Mouse (Mus musculus) myocyte (in vitro differentiated cells): ENCODE measurements around the gene Pafah1b3. TPM values are rescaled to one million over a fixed set of nuclear protein-coding genes. Genes with fewer than 3 reads are reported as not detected.

Experiments used
- H3K27me3 ChIP-seq: one replicate; pipeline ENCODE4 v1.6.1; 2011; ENCODE audit not compliant: control insufficient read depth, insufficient read depth, insufficient read length
- H3K36me3 ChIP-seq: one replicate; pipeline ENCODE4 v1.6.1; 2011; ENCODE audit not compliant: control insufficient read depth, insufficient read depth
- H3K4me2 ChIP-seq: one replicate; pipeline ENCODE4 v1.6.1; 2011; ENCODE audit warnings: low read depth, control low read depth
- H3K4me3 ChIP-seq: one replicate; pipeline ENCODE4 v1.5.1; 2011; ENCODE audit warnings: mild to moderate bottlenecking, control low read depth, moderate library complexity
- H3K79me2 ChIP-seq: one replicate; pipeline ENCODE4 v1.6.1; 2011; ENCODE audit not compliant: control insufficient read depth, insufficient read depth
- H3ac ChIP-seq: one replicate; pipeline ENCODE4 v1.6.1; 2011; ENCODE audit not compliant: control insufficient read depth, insufficient read length
- CEBPB ChIP-seq: IDR thresholded peaks from 2 replicates; pipeline ENCODE4 v1.6.1; 2011; ENCODE audit warnings: mild to moderate bottlenecking, moderate library complexity; ENCODE audit not compliant: poor library complexity, insufficient read depth, severe bottlenecking
- E2F4 ChIP-seq: IDR thresholded peaks from one replicate; pipeline ENCODE4 v1.6.1; 2011; ENCODE audit warnings: mild to moderate bottlenecking, control low read depth, moderate library complexity; ENCODE audit not compliant: insufficient read depth
- MAX ChIP-seq: IDR thresholded peaks from one replicate; pipeline ENCODE4 v1.6.1; 2011; ENCODE audit warnings: low read depth, mild to moderate bottlenecking, control low read depth
- MYOD1 ChIP-seq, 3 experiments: IDR thresholded peaks; one replicate each; pipeline ENCODE4 v1.6.1; 2011; ENCODE audit warnings: control low read depth in 2 of 3, low read depth in 2 of 3, mild to moderate bottlenecking in 2 of 3, moderate library complexity in 1 of 3; ENCODE audit not compliant: insufficient read length in 2 of 3, control insufficient read depth in 1 of 3
- MYOG ChIP-seq, 3 experiments: IDR thresholded peaks; one replicate each; pipeline ENCODE4 v1.6.1; 2011; ENCODE audit warnings: control low read depth in 2 of 3, low read depth in 2 of 3, mild to moderate bottlenecking in 2 of 3; ENCODE audit not compliant: insufficient read length in 2 of 3, control insufficient read depth in 1 of 3, insufficient read depth in 1 of 3
- POLR2A ChIP-seq: IDR thresholded peaks from one replicate; pipeline ENCODE4 v1.6.1; 2011; ENCODE audit warnings: low read depth, mild to moderate bottlenecking, control low read depth, moderate library complexity; ENCODE audit not compliant: insufficient read length
- POLR2AphosphoS2 ChIP-seq: IDR thresholded peaks from one replicate; pipeline ENCODE4 v1.6.1; 2011; ENCODE audit warnings: low read depth, control low read depth; ENCODE audit not compliant: insufficient read length
- REST ChIP-seq: IDR thresholded peaks from one replicate; pipeline ENCODE4 v1.6.1; 2011; ENCODE audit warnings: mild to moderate bottlenecking, control low read depth, moderate library complexity; ENCODE audit not compliant: insufficient read depth, insufficient read length
- SRF ChIP-seq: IDR thresholded peaks from one replicate; pipeline ENCODE4 v1.6.1; 2011; ENCODE audit warnings: low read depth; ENCODE audit not compliant: control insufficient read depth, insufficient read length
- TCF12 ChIP-seq: IDR thresholded peaks from one replicate; pipeline ENCODE4 v1.6.1; 2011; ENCODE audit warnings: mild to moderate bottlenecking, control low read depth; ENCODE audit not compliant: poor library complexity, insufficient read depth, severe bottlenecking
- TCF3 ChIP-seq: IDR thresholded peaks from one replicate; pipeline ENCODE4 v1.6.1; 2011; ENCODE audit warnings: low read depth, control low read depth; ENCODE audit not compliant: insufficient read length
- USF1 ChIP-seq: IDR thresholded peaks from one replicate; pipeline ENCODE4 v1.6.1; 2011; ENCODE audit warnings: low read depth, mild to moderate bottlenecking, control low read depth, moderate library complexity
- polyA plus RNA-seq: library from polyadenylated mRNA; unstranded; fragments of >200 nt; fragmentation: generic; extraction: Trizol; gene quantifications from one replicate; pipeline ENCODE4 v1.2.1, GENCODE M21; 2012; ENCODE audit warnings: missing spikeins

Gene Pafah1b3
- polyA plus RNA-seq, 1 experiment: 54.0 TPM

- H3K4me3 ChIP-seq: no peak overlapping the region
These were observed 22.1 kb downstream of the Pafah1b3 start for GRCm38 (mm10) chr7:25275555-25276298.

GRCm38 (mm10) chr7:25274996-25275395 lies 22.8 kb downstream of the Pafah1b3 start:
- TF ChIP-seq TCF3: no peak
- no peak for TF ChIP-seq USF1
- TF ChIP-seq REST: no peak
- no peak for TF ChIP-seq POLR2A
- no peak for TF ChIP-seq POLR2AphosphoS2
- no peak for TF ChIP-seq TCF12
- TF ChIP-seq MYOG (IDR thresholded peaks at IDR 0.05; ENCODE audit: control insufficient read depth in 1 of 3, insufficient read depth in 1 of 3, insufficient read length in 2 of 3, low read depth in 2 of 3): no peak
- TF ChIP-seq SRF: no peak
- no peak for TF ChIP-seq E2F4
- no peak for TF ChIP-seq CEBPB
- Histone ChIP-seq H3ac (no peak overlapping the region), H3K4me2 (peak overlapping the region; percentile 68), H3K79me2 (peaks cover 9% of the 10 kb centered on the region), H3K4me3 (no peak overlapping the region), H3K36me3 (no peaks in the 10 kb centered on the region), H3K27me3 (no peaks in the 10 kb centered on the region)

More at GRCm38 (mm10) chr7:25275555-25276298, 22.1 kb downstream of the Pafah1b3 start:
- H3K79me2 ChIP-seq: peaks cover 8% of the 10 kb centered on the region
- TF ChIP-seq MYOD1 (IDR thresholded peaks at IDR 0.05; ENCODE audit: control insufficient read depth in 1 of 3, insufficient read length in 2 of 3, low read depth in 2 of 3) (peak in 2 of 3 experiments; percentile 82 to 94), POLR2A (peak; percentile 33), MYOG (IDR thresholded peaks at IDR 0.05; ENCODE audit: control insufficient read depth in 1 of 3, insufficient read depth in 1 of 3, insufficient read length in 2 of 3, low read depth in 2 of 3) (peak in 2 of 3 experiments; percentile 82 to 96), E2F4 (no peak)
- no peaks in the 10 kb centered on the region for H3K36me3 ChIP-seq
- H3ac ChIP-seq: no peak overlapping the region
- H3K4me2 ChIP-seq: peak overlapping the region; percentile 68
- no peaks in the 10 kb centered on the region for H3K27me3 ChIP-seq

- peak; percentile 52 for TF ChIP-seq POLR2A
- peak in 1 of 3 experiments; percentile 37 for TF ChIP-seq MYOG (IDR thresholded peaks at IDR 0.05; ENCODE audit: control insufficient read depth in 1 of 3, insufficient read depth in 1 of 3, insufficient read length in 2 of 3, low read depth in 2 of 3)
- TF ChIP-seq MAX: no peak
- peak; percentile 58 for TF ChIP-seq POLR2AphosphoS2
- H3K4me2 ChIP-seq: peak overlapping the region; percentile 68
- H3K36me3 ChIP-seq: no peaks in the 10 kb centered on the region
- no peaks in the 10 kb centered on the region for H3K27me3 ChIP-seq
- H3K79me2 ChIP-seq: peaks cover 12% of the 10 kb centered on the region
- no peak overlapping the region for H3ac ChIP-seq
- no peak overlapping the region for H3K4me3 ChIP-seq
These were observed 23.2 kb downstream of the Pafah1b3 start for GRCm38 (mm10) chr7:25274571-25274970.

- Histone ChIP-seq H3K4me2 (peak overlapping the region; percentile 68), H3K27me3 (no peaks in the 10 kb centered on the region), H3ac (no peak overlapping the region), H3K79me2 (peaks cover 19% of the 10 kb centered on the region), H3K36me3 (no peaks in the 10 kb centered on the region), H3K4me3 (no peak overlapping the region)
- no peak for TF ChIP-seq REST
- TF ChIP-seq POLR2A: no peak
- TF ChIP-seq CEBPB: no peak
- no peak for TF ChIP-seq POLR2AphosphoS2
- no peak for TF ChIP-seq MYOG (IDR thresholded peaks at IDR 0.05; ENCODE audit: control insufficient read depth in 1 of 3, insufficient read depth in 1 of 3, insufficient read length in 2 of 3, low read depth in 2 of 3)
- TF ChIP-seq USF1: no peak
- TF ChIP-seq E2F4: no peak
- TF ChIP-seq MAX: no peak
- no peak for TF ChIP-seq TCF12
- TF ChIP-seq TCF3: no peak
- no peak for TF ChIP-seq SRF
- TF ChIP-seq MYOD1 (IDR thresholded peaks at IDR 0.05; ENCODE audit: control insufficient read depth in 1 of 3, insufficient read length in 2 of 3, low read depth in 2 of 3): no peak
These were observed 24.2 kb downstream of the Pafah1b3 start for GRCm38 (mm10) chr7:25273259-25274241.
